In genomic region chr17:28009716-28010114, GRCm38 (mm10) we compare ENCODE assay signal across 9 mouse cellular contexts.
A peak's percentile ranks its signal among the peaks of the same experiment; 100 is the strongest.
DNase-seq lines count a peak whose midpoint lies in the region; ATAC-seq lines count a peak whose summit lies in the region.
"Had no signal": no experiment of that assay in that cellular context is flagged by ENCODE, and none has a peak within 500 bp of the region (broad histone marks: within the 10 kb centered on the region; RNA-seq: fewer than 3 reads in every experiment).

No protein-coding gene starts in this region.

- H3K27ac ChIP-seq in limb, embryonic 13.5 days: no peak overlapping the region; the same call in 1 of the 2 replicates
- H3K27ac ChIP-seq in limb, embryonic 10.5 days: no peak overlapping the region
- H3K27ac ChIP-seq in heart, embryonic 16.5 days (ENCODE audit: low read length): no peak overlapping the region
- no peak overlapping the region for H3K27ac ChIP-seq in liver, embryonic 16.5 days (ENCODE audit: low read length)
- H3K27ac ChIP-seq: neural tube, embryonic 12.5 days had no signal

- no peak for ATAC-seq in limb, embryonic 13.5 days (ENCODE audit: low FRiP score, low read depth)
- no peak for ATAC-seq in heart, embryonic 16.5 days (replicated peaks; ENCODE audit: extremely low read depth, insufficient read depth, low FRiP score)
- no peak for ATAC-seq in liver, embryonic 16.5 days (ENCODE audit: low read depth)
- ATAC-seq in megakaryocyte progenitor cell, adult 5-6 weeks (replicated peaks; ENCODE audit: poor library complexity): no peak

- H3K9me3 ChIP-seq in limb, embryonic 13.5 days: no peaks in the 10 kb centered on the region
- H3K9me3 ChIP-seq in limb, embryonic 10.5 days (replicated peaks): no peaks in the 10 kb centered on the region
- H3K9me3 ChIP-seq in heart, embryonic 16.5 days (replicated peaks; ENCODE audit: control insufficient read depth, low read length): no peaks in the 10 kb centered on the region
- no peaks in the 10 kb centered on the region for H3K9me3 ChIP-seq in liver, embryonic 16.5 days (replicated peaks; ENCODE audit: control insufficient read depth, low read length)
- H3K9me3 ChIP-seq: neural tube, embryonic 12.5 days had no signal

- no peak overlapping the region for H3K9ac ChIP-seq in limb, embryonic 13.5 days
- peak overlapping the region; percentile 70 for H3K9ac ChIP-seq in heart, embryonic 16.5 days (ENCODE audit: low read length)
- H3K9ac ChIP-seq in liver, embryonic 16.5 days (ENCODE audit: low read depth, low read length): no peak overlapping the region
- H3K9ac ChIP-seq: neural tube, embryonic 12.5 days had no signal

- WGBS in limb, embryonic 13.5 days: 89% methylated on average over 7 of the region's 7 CpGs
- WGBS in limb, embryonic 10.5 days: 91% methylated on average over 7 of the region's 7 CpGs
- WGBS in heart, embryonic 16.5 days: 76% methylated on average over 7 of the region's 7 CpGs
- WGBS in liver, embryonic 16.5 days (ENCODE audit: insufficient replicate concordance): 46% methylated on average over 7 of the region's 7 CpGs

- peak; percentile 81 to 89 for DNase-seq in adrenal gland, adult (ENCODE audit: inconsistent age in 2 of 2, low spot score in 1 of 2)
- DNase-seq in adrenal gland, postnatal 4 days (ENCODE audit: low spot score in 2 of 2): no peak
- DNase-seq in limb, embryonic 10.5 days (ENCODE audit: low spot score): no peak
- no peak for DNase-seq in cerebellum, adult 8-10 months

- peaks cover 78% of the 10 kb centered on the region for H3K4me1 ChIP-seq in limb, embryonic 13.5 days
- H3K4me1 ChIP-seq in limb, embryonic 10.5 days: peaks cover 59% of the 10 kb centered on the region
- H3K4me1 ChIP-seq in heart, embryonic 16.5 days (ENCODE audit: control insufficient read depth, insufficient read depth, low read length): peaks cover 66% of the 10 kb centered on the region
- peaks cover 52% of the 10 kb centered on the region for H3K4me1 ChIP-seq in liver, embryonic 16.5 days (ENCODE audit: control insufficient read depth, low read depth, low read length)

- no peaks in the 10 kb centered on the region for H3K27me3 ChIP-seq in limb, embryonic 13.5 days
- H3K27me3 ChIP-seq in limb, embryonic 10.5 days (ENCODE audit: low read depth, poor library complexity, severe bottlenecking): no peaks in the 10 kb centered on the region
- H3K27me3 ChIP-seq in heart, embryonic 16.5 days (ENCODE audit: control insufficient read depth, insufficient read depth, low read length): no peaks in the 10 kb centered on the region
- H3K27me3 ChIP-seq in liver, embryonic 16.5 days (ENCODE audit: control insufficient read depth, insufficient read depth, low read depth, low read length): no peaks in the 10 kb centered on the region
- H3K27me3 ChIP-seq: neural tube, embryonic 12.5 days had no signal

- H3K4me3 ChIP-seq in limb, embryonic 13.5 days: no peak overlapping the region; the same call in 1 of the 2 replicates
- H3K4me3 ChIP-seq in limb, embryonic 10.5 days: no peak overlapping the region
- H3K4me3 ChIP-seq in heart, embryonic 16.5 days (ENCODE audit: low read length): peak overlapping the region; percentile 49
- H3K4me3 ChIP-seq in liver, embryonic 16.5 days (ENCODE audit: low read depth, low read length): no peak overlapping the region
- H3K4me3 ChIP-seq: neural tube, embryonic 12.5 days had no signal

- peaks cover 16% of the 10 kb centered on the region for H3K36me3 ChIP-seq in limb, embryonic 13.5 days
- peaks cover 52% of the 10 kb centered on the region for H3K36me3 ChIP-seq in limb, embryonic 10.5 days
- 0 out of 2 replicates have a peak, but pooled peaks cover 4% of the 10 kb centered on the region for H3K36me3 ChIP-seq in heart, embryonic 16.5 days (ENCODE audit: control insufficient read depth, insufficient read depth)
- H3K36me3 ChIP-seq in liver, embryonic 16.5 days (ENCODE audit: control insufficient read depth, insufficient read depth): no peaks in the 10 kb centered on the region

- H3K4me2 ChIP-seq in limb, embryonic 13.5 days (replicated peaks): peak overlapping the region; percentile 60
- H3K4me2 ChIP-seq in heart, embryonic 16.5 days (ENCODE audit: low read depth, low read length): peak overlapping the region; percentile 65
- peak overlapping the region; percentile 61 for H3K4me2 ChIP-seq in liver, embryonic 16.5 days (ENCODE audit: low read depth, low read length)

Comparison
In these comparisons a context has a peak if more than half of its experiments do, and no peak if none do; other contexts are left out.
1. DNase-seq: peak in adrenal gland, adult (2 of 2); none in adrenal gland, postnatal 4 days (0 of 2), limb, embryonic 10.5 days (single experiment) and cerebellum, adult 8-10 months (single experiment).
2. Peak in every context shown above with its lines, with median percentiles within 50 percentile points of each other: H3K4me2 ChIP-seq.